Comparison of ENCODE assay signal across 24 mouse cellular contexts in the genomic region with DNA sequence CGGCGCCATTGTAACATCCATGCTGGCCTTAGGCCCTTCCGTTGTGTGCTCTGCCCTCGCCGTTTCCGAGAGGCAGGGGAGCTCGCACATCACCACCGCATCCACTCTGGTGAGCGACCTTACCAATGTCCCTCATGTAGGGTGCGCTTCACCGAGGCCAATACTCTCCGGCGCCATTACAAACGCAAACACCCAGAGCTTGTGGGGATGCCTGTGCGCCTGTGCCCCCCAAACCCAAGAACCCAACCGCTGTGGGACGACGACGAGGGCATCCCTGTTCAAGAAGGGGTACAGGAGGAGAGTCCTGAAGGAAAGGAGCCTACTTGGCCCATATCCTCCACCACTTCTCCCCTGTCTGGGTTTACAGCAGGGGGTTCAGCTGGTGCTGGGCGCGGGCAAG. TPM values are rescaled to one million over a fixed set of nuclear protein-coding genes. Genes with fewer than 3 reads are reported as not detected.
"Had no signal": no experiment of that assay in that cellular context is flagged by ENCODE, and none has a peak within 500 bp of the region (broad histone marks: within the 10 kb centered on the region; RNA-seq: fewer than 3 reads in every experiment).

No protein-coding gene starts in this region.

- H3K9ac ChIP-seq: kidney, embryonic 15.5 days; limb, embryonic 13.5 days; liver, embryonic 12.5 days; liver, embryonic 15.5 days; midbrain, embryonic 12.5 days; midbrain, embryonic 15.5 days; neural tube, embryonic 13.5 days; stomach, embryonic 15.5 days had no signal

- H3K36me3 ChIP-seq: midbrain, embryonic 15.5 days had no signal

- H3K27ac ChIP-seq: limb, embryonic 10.5 days; limb, embryonic 13.5 days; liver, embryonic 12.5 days; liver, embryonic 15.5 days; macrophage; midbrain, embryonic 12.5 days; midbrain, embryonic 15.5 days; neural tube, embryonic 13.5 days had no signal

- DNase-seq: kidney, postnatal 36 days; liver; lung, adult 18-20 months; retina, postnatal 1 day; right cerebral cortex, postnatal 25 days; spleen, adult 18-20 months; thymus, postnatal 25 days had no signal

- H3K9me3 ChIP-seq: kidney, embryonic 15.5 days; limb, embryonic 10.5 days; limb, embryonic 13.5 days; liver, embryonic 15.5 days; midbrain, embryonic 12.5 days; midbrain, embryonic 15.5 days; neural tube, embryonic 13.5 days; stomach, embryonic 15.5 days had no signal

- H3K27me3 ChIP-seq: kidney, embryonic 15.5 days; limb, embryonic 13.5 days; liver, embryonic 12.5 days; liver, embryonic 15.5 days; midbrain, embryonic 12.5 days; midbrain, embryonic 15.5 days; neural tube, embryonic 13.5 days; stomach, embryonic 15.5 days had no signal

- H3K4me3 ChIP-seq: kidney, embryonic 15.5 days; limb, embryonic 10.5 days; limb, embryonic 13.5 days; liver, embryonic 12.5 days; liver, embryonic 15.5 days; midbrain, embryonic 12.5 days; midbrain, embryonic 15.5 days; neural tube, embryonic 13.5 days; stomach, embryonic 15.5 days had no signal

RNA-seq across cellular contexts. Expression of gene Ccdc106, which starts 2.4 kb away (rescaled TPM):
- polyA plus RNA-seq: thymus, postnatal 0 days had no signal

RNA-seq across cellular contexts. Expression of gene Gm44973, which starts 2.6 kb away (rescaled TPM):
- total RNA-seq: layer of hippocampus, adult 18-20 months; layer of hippocampus, postnatal 14 days; left cerebral cortex, adult 18-20 months; left cerebral cortex, postnatal 25 days; megakaryocyte, adult 5-6 weeks; neutrophil, adult 5-6 weeks had no signal
- polyA plus RNA-seq: macrophage; midbrain, embryonic 12.5 days; neural tube, embryonic 13.5 days had no signal
